Mouse (Mus musculus) liver, embryonic 16.5 days (tissue): ENCODE measurements around the gene Olfr1048. TPM values are rescaled to one million over a fixed set of nuclear protein-coding genes. Genes with fewer than 3 reads are reported as not detected.
"Not testable (repeated sequence)": the region's sequence is repeated elsewhere in the genome, so short reads cannot be mapped to it uniquely, and the experiment has no call there.

Experiments
- ATAC-seq: fragments of 200-750 bp; cut with Nextera tagmentation; 2 replicates; pipeline ENCODE4 v1.8.0; 2017; ENCODE audit warnings: low read depth, mild to moderate bottlenecking, moderate number of reproducible peaks, moderate library complexity
- H3K27ac ChIP-seq: fragments of 300-500 bp; sonication (generic); 2 replicates; pipeline ENCODE4 v1.5.1; 2014; ENCODE audit warnings: mild to moderate bottlenecking, low read length
- H3K27me3 ChIP-seq: fragments of 300-500 bp; sonication (generic); 2 replicates; pipeline ENCODE4 v1.6.1; 2014; ENCODE audit warnings: low read depth, low read length, mixed read lengths; ENCODE audit not compliant: control insufficient read depth, insufficient read depth
- H3K36me3 ChIP-seq: fragments of 300-500 bp; sonication (generic); 2 replicates; pipeline ENCODE4 v1.6.1; 2014; ENCODE audit warnings: mild to moderate bottlenecking; ENCODE audit not compliant: control insufficient read depth, insufficient read depth
- H3K4me1 ChIP-seq: fragments of 300-500 bp; sonication (generic); 2 replicates; pipeline ENCODE4 v1.6.1; 2014; ENCODE audit warnings: low read depth, low read length, mixed read lengths; ENCODE audit not compliant: control insufficient read depth
- H3K4me2 ChIP-seq: fragments of 300-500 bp; sonication (generic); 2 replicates; pipeline ENCODE4 v1.6.1; 2014; ENCODE audit warnings: low read depth, low read length, mixed read lengths
- H3K4me3 ChIP-seq: fragments of 300-500 bp; sonication (generic); 2 replicates; pipeline ENCODE4 v1.5.1; 2014; ENCODE audit warnings: low read depth, mild to moderate bottlenecking, low read length
- H3K9ac ChIP-seq: fragments of 300-500 bp; sonication (generic); 2 replicates; pipeline ENCODE4 v1.6.1; 2014; ENCODE audit warnings: low read depth, low read length
- H3K9me3 ChIP-seq: fragments of 300-500 bp; sonication (generic); replicated peaks from 2 replicates; pipeline ENCODE4 v1.6.1; 2016; ENCODE audit warnings: low read length; ENCODE audit not compliant: control insufficient read depth
- WGBS: fragments of 180-500 bp; shearing (Covaris S2); extraction: QIAGEN DNeasy Blood & Tissue Kit; methylation state at CpG from one replicate; pipeline ENCODE4 v1.1.7; 2014; ENCODE audit not compliant: insufficient replicate concordance; 5-methylcytosine and 5-hydroxymethylcytosine counted together
- polyA plus RNA-seq: library from polyadenylated mRNA; unstranded; fragments of >200 nt; fragmentation: Nextera tagmentation; extraction: Ambion mirVana; gene quantifications from 2 replicates; pipeline ENCODE4 v1.2.1, GENCODE M21; 2015

Olfr1048 gene
- polyA plus RNA-seq = not detected in 2 replicates

GRCm38 (mm10) chr2:86240189-86240588, at the start of gene Olfr1048:
TSS of gene Olfr1048 (minus strand) at chr2:86240289.
- H3K9me3 ChIP-seq = no peaks in the 10 kb centered on the region; the same call in 1 of the 2 replicates
- no peaks in the 10 kb centered on the region for H3K27me3 ChIP-seq
- no peaks in the 10 kb centered on the region for H3K4me1 ChIP-seq
- no peak within 1 kb of the TSS for H3K4me3 ChIP-seq
- no peak within 1 kb of the TSS for H3K9ac ChIP-seq
- no peaks in the 10 kb centered on the region for H3K36me3 ChIP-seq
- H3K4me2 ChIP-seq = no peak within 1 kb of the TSS
- ATAC-seq = no peak
- no peak within 1 kb of the TSS for H3K27ac ChIP-seq

- not testable (repeated sequence) for H3K4me3 ChIP-seq, H3K27me3 ChIP-seq, H3K27ac ChIP-seq, H3K36me3 ChIP-seq, ATAC-seq, H3K4me1 ChIP-seq, H3K4me2 ChIP-seq, H3K9ac ChIP-seq, H3K9me3 ChIP-seq
Measured at GRCm38 (mm10) chr2:86278988-86279387, 38.9 kb upstream of the Olfr1048 start, which contains the start of gene Olfr1051. TSS of gene Olfr1051 (minus strand) at chr2:86279088.

- not testable (repeated sequence) for H3K27me3 ChIP-seq, H3K27ac ChIP-seq, H3K4me1 ChIP-seq, H3K9me3 ChIP-seq, H3K4me2 ChIP-seq, H3K9ac ChIP-seq, H3K36me3 ChIP-seq, H3K4me3 ChIP-seq, ATAC-seq
Measured at GRCm38 (mm10) chr2:86258228-86258627, 18.1 kb upstream of the Olfr1048 start, which contains the start of gene Olfr1049. TSS of gene Olfr1049 (minus strand) at chr2:86258328.

GRCm38 (mm10) chr2:86231301-86231700, 8.8 kb downstream of the Olfr1048 start, which contains the start of gene Olfr1047:
TSS of gene Olfr1047 (minus strand) at chr2:86231401.
- no peak within 1 kb of the TSS for H3K4me2 ChIP-seq
- H3K27me3 ChIP-seq = no peaks in the 10 kb centered on the region
- no peaks in the 10 kb centered on the region; the same call in 1 of the 2 replicates for H3K9me3 ChIP-seq
- H3K27ac ChIP-seq = no peak within 1 kb of the TSS
- no peaks in the 10 kb centered on the region for H3K4me1 ChIP-seq
- H3K4me3 ChIP-seq = no peak within 1 kb of the TSS
- no peak within 1 kb of the TSS for H3K9ac ChIP-seq
- no peaks in the 10 kb centered on the region for H3K36me3 ChIP-seq
- WGBS = 56% methylated on average over 1 of the region's 1 CpGs
- no peak for ATAC-seq

- no peak for ATAC-seq
- Histone ChIP-seq H3K9me3 (no peaks in the 10 kb centered on the region), H3K4me1 (no peaks in the 10 kb centered on the region), H3K9ac (no peak within 1 kb of the TSS), H3K4me2 (no peak within 1 kb of the TSS), H3K27me3 (no peaks in the 10 kb centered on the region), H3K4me3 (no peak within 1 kb of the TSS), H3K27ac (no peak within 1 kb of the TSS), H3K36me3 (no peaks in the 10 kb centered on the region)
- WGBS = 33% methylated on average over 2 of the region's 2 CpGs
Measured at GRCm38 (mm10) chr2:86219214-86219613, 20.9 kb downstream of the Olfr1048 start, which contains the start of gene Olfr1046. TSS of gene Olfr1046 (minus strand) at chr2:86219314.

- Histone ChIP-seq H3K27me3 (no peaks in the 10 kb centered on the region), H3K9me3 (no peaks in the 10 kb centered on the region), H3K27ac (no peak within 1 kb of the TSS), H3K4me1 (no peaks in the 10 kb centered on the region), H3K9ac (no peak within 1 kb of the TSS), H3K4me3 (no peak within 1 kb of the TSS), H3K4me2 (no peak within 1 kb of the TSS), H3K36me3 (no peaks in the 10 kb centered on the region)
- ATAC-seq = no peak
Measured at GRCm38 (mm10) chr2:86202909-86203308, 37.2 kb downstream of the Olfr1048 start, which contains the start of gene Olfr1045. TSS of gene Olfr1045 (minus strand) at chr2:86203009.

- no peak overlapping the region for H3K27ac ChIP-seq
- H3K4me3 ChIP-seq = no peak overlapping the region
- H3K4me2 ChIP-seq = no peak overlapping the region
- no peaks in the 10 kb centered on the region for H3K4me1 ChIP-seq
- H3K9me3 ChIP-seq = no peaks in the 10 kb centered on the region
- H3K36me3 ChIP-seq = no peaks in the 10 kb centered on the region
- H3K9ac ChIP-seq = no peak overlapping the region
- ATAC-seq = no peak; the same call in 1 of the 2 replicates
- H3K27me3 ChIP-seq = no peaks in the 10 kb centered on the region
- 28% methylated on average over 1 of the region's 1 CpGs for WGBS
Measured at GRCm38 (mm10) chr2:86195863-86196262, 44.2 kb downstream of the Olfr1048 start.

GRCm38 (mm10) chr2:86185583-86185982, 54.5 kb downstream of the Olfr1048 start, which contains the start of gene Olfr52:
TSS of gene Olfr52 (minus strand) at chr2:86185683.
- ATAC-seq = no peak
- H3K4me1 ChIP-seq = no peaks in the 10 kb centered on the region
- no peak within 1 kb of the TSS for H3K9ac ChIP-seq
- H3K4me2 ChIP-seq = no peak within 1 kb of the TSS
- no peak within 1 kb of the TSS for H3K4me3 ChIP-seq
- no peaks in the 10 kb centered on the region for H3K9me3 ChIP-seq
- no peaks in the 10 kb centered on the region for H3K27me3 ChIP-seq
- H3K27ac ChIP-seq = no peak within 1 kb of the TSS
- H3K36me3 ChIP-seq = no peaks in the 10 kb centered on the region
